8 mouse cellular contexts compared by ENCODE assay signal in the genomic region with DNA sequence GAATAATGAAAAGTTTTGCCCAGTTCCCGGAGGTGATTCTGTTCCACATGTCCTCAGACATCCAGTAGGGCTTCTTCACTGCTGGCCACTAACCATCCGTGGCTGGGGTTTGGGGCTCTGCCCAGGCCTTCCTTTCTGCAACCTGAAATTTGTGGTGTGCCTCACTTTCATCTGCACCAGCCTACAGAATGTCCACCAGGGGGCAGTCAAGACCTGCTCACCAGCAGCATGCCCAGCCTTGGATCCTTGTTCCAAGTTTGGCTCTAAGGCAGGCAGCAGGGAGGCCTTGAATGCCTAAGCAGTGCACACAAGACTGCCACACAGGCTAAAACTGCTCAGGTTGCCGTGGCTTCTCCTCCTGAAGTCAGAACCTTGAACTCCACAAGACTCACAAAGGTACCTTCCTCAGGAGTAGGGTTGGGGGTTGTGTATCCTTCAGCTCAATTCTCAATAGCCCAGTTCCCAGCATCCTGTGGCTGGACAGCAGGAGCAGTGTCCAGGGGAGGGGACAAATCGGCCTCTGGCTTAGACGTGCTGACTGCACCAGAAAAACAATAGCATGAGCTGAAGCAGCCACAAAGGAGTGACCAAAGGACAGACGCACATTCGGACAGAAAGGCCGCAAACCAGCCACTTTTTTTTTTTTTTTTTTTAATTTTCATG. TPM values are rescaled to one million over a fixed set of nuclear protein-coding genes. Genes with fewer than 3 reads are reported as not detected.
A peak's percentile ranks its signal among the peaks of the same experiment; 100 is the strongest.
DNase-seq lines count a peak whose midpoint lies in the region; ATAC-seq and TF ChIP-seq lines count a peak whose summit lies in the region.

No protein-coding gene starts in this region.

- no peak overlapping the region for H3K27ac ChIP-seq in bone marrow, adult 2 months (ENCODE audit: control insufficient read depth, insufficient read depth, low read depth, low read length, poor library complexity)
- H3K27ac ChIP-seq in embryonic facial prominence, embryonic 15.5 days (replicated peaks): peak overlapping the region; percentile 49; the same call in 1 of the 2 replicates
- peak overlapping the region; percentile 39; the same call in 1 of the 2 replicates for H3K27ac ChIP-seq in limb, embryonic 13.5 days
- H3K27ac ChIP-seq in midbrain, embryonic 16.5 days (ENCODE audit: low read length): no peak overlapping the region
- H3K27ac ChIP-seq in spleen, adult 2 months (ENCODE audit: insufficient read depth, low read length): no peak overlapping the region

- no peaks in the 10 kb centered on the region for H3K4me1 ChIP-seq in bone marrow, adult 2 months (ENCODE audit: control insufficient read depth, insufficient read depth, low read length)
- peaks cover 15% of the 10 kb centered on the region for H3K4me1 ChIP-seq in embryonic facial prominence, embryonic 15.5 days
- H3K4me1 ChIP-seq in limb, embryonic 13.5 days: peaks cover 23% of the 10 kb centered on the region
- H3K4me1 ChIP-seq in midbrain, embryonic 16.5 days (ENCODE audit: control insufficient read depth, insufficient read depth, low read length): 0 out of 2 replicates have a peak, but pooled peaks cover 3% of the 10 kb centered on the region
- H3K4me1 ChIP-seq in spleen, adult 2 months (ENCODE audit: control insufficient read depth, insufficient read depth, insufficient read length): peaks cover 3% of the 10 kb centered on the region; the same call in 1 of the 2 replicates

- no peak for TF ChIP-seq POLR2A in bone marrow, adult 2 months (IDR thresholded peaks at IDR 0.05; ENCODE audit: borderline replicate concordance, control insufficient read depth, low read depth, low read length)
- TF ChIP-seq POLR2A in spleen, adult 2 months (IDR thresholded peaks at IDR 0.05; ENCODE audit: low read depth, low read length): no peak

- H3K9ac ChIP-seq in embryonic facial prominence, embryonic 15.5 days: no peak overlapping the region
- H3K9ac ChIP-seq in limb, embryonic 13.5 days: no peak overlapping the region
- H3K9ac ChIP-seq in midbrain, embryonic 16.5 days (ENCODE audit: low read depth, low read length): no peak overlapping the region; the same call in 1 of the 2 replicates

- no peaks in the 10 kb centered on the region for H3K9me3 ChIP-seq in embryonic facial prominence, embryonic 15.5 days (replicated peaks)
- no peaks in the 10 kb centered on the region for H3K9me3 ChIP-seq in limb, embryonic 13.5 days
- no peaks in the 10 kb centered on the region for H3K9me3 ChIP-seq in midbrain, embryonic 16.5 days (replicated peaks; ENCODE audit: control insufficient read depth, low read length, poor library complexity, severe bottlenecking)

- H3K4me3 ChIP-seq in bone marrow, adult 2 months (replicated peaks; ENCODE audit: control insufficient read depth, low read depth, low read length): no peak overlapping the region
- no peak overlapping the region for H3K4me3 ChIP-seq in embryonic facial prominence, embryonic 15.5 days (replicated peaks)
- H3K4me3 ChIP-seq in limb, embryonic 13.5 days: no peak overlapping the region
- no peak overlapping the region for H3K4me3 ChIP-seq in midbrain, embryonic 16.5 days (ENCODE audit: low read depth, low read length)
- H3K4me3 ChIP-seq in spleen, adult 2 months (ENCODE audit: extremely low read depth, insufficient read depth, insufficient read length): no peak overlapping the region

- H3K4me2 ChIP-seq in embryonic facial prominence, embryonic 15.5 days (replicated peaks): no peak overlapping the region
- no peak overlapping the region; the same call in 1 of the 2 replicates for H3K4me2 ChIP-seq in limb, embryonic 13.5 days (replicated peaks)
- H3K4me2 ChIP-seq in midbrain, embryonic 16.5 days (ENCODE audit: low read length): no peak overlapping the region

- no peaks in the 10 kb centered on the region for H3K27me3 ChIP-seq in embryonic facial prominence, embryonic 15.5 days
- no peaks in the 10 kb centered on the region for H3K27me3 ChIP-seq in limb, embryonic 13.5 days
- H3K27me3 ChIP-seq in midbrain, embryonic 16.5 days (ENCODE audit: control insufficient read depth, insufficient read depth, low read depth, low read length): no peaks in the 10 kb centered on the region
- no peaks in the 10 kb centered on the region for H3K27me3 ChIP-seq in spleen, adult 2 months (ENCODE audit: control insufficient read depth, insufficient read depth, low read length)

- peak; percentile 99 for TF ChIP-seq CTCF in bone marrow, adult 2 months (IDR thresholded peaks at IDR 0.05; ENCODE audit: control insufficient read depth, insufficient read depth, low read length)
- peak; percentile 94; the same call in 1 of the 2 replicates for TF ChIP-seq CTCF in spleen, adult 2 months (IDR thresholded peaks at IDR 0.05; ENCODE audit: extremely low read depth, insufficient read depth, insufficient read length, insufficient replicate concordance)

- peak; percentile 73 for ATAC-seq in embryonic facial prominence, embryonic 15.5 days (ENCODE audit: insufficient number of reproducible peaks, low FRiP score, low TSS enrichment, low read depth)
- ATAC-seq in limb, embryonic 13.5 days (ENCODE audit: low FRiP score, low read depth): peak; percentile 86
- peak; percentile 84 for ATAC-seq in midbrain, embryonic 16.5 days

- WGBS in bone marrow, adult 2 months: 49% methylated on average over 8 of the region's 8 CpGs
- 46% methylated on average over 8 of the region's 8 CpGs for WGBS in embryonic facial prominence, embryonic 15.5 days
- WGBS in limb, embryonic 13.5 days: 49% methylated on average over 8 of the region's 8 CpGs
- WGBS in midbrain, embryonic 16.5 days: 27% methylated on average over 8 of the region's 8 CpGs
- WGBS in spleen, adult 2 months: 46% methylated on average over 8 of the region's 8 CpGs

- DNase-seq in A20 (ENCODE audit: low read depth, low spot score): peak; percentile 79
- DNase-seq in heart, adult 9 months (ENCODE audit: low spot score in 2 of 2): peak; percentile 80 to 88
- DNase-seq in kidney, adult 9 months: peak; percentile 91
- peak; percentile 61 to 66 for DNase-seq in spleen, adult 2 months (ENCODE audit: low read depth in 1 of 2, low spot score in 2 of 2)

- no peaks in the 10 kb centered on the region for H3K36me3 ChIP-seq in embryonic facial prominence, embryonic 15.5 days
- H3K36me3 ChIP-seq in limb, embryonic 13.5 days: peaks cover 14% of the 10 kb centered on the region; the same call in 1 of the 2 replicates
- 0 out of 2 replicates have a peak, but pooled peaks cover 2% of the 10 kb centered on the region for H3K36me3 ChIP-seq in midbrain, embryonic 16.5 days (ENCODE audit: control insufficient read depth, insufficient read depth, low read length)
- no peaks in the 10 kb centered on the region for H3K36me3 ChIP-seq in spleen, adult 2 months (ENCODE audit: control insufficient read depth, insufficient read depth, low read length)

RNA-seq across cellular contexts. Expression of gene Morn1, which starts 9.0 kb away (rescaled TPM):
- 2.0 and 6.5 TPM in 2 replicates for polyA plus RNA-seq in bone marrow, adult 2 months (2011; ENCODE audit: insufficient read depth, insufficient read length, low replicate concordance, missing spikeins)
- polyA plus RNA-seq in embryonic facial prominence, embryonic 15.5 days (2015; fragmentation: Nextera tagmentation; extraction: Ambion mirVana): 7.7 and 8.7 TPM in 2 replicates
- polyA plus RNA-seq in limb, embryonic 13.5 days (2015; fragmentation: Nextera tagmentation; extraction: Ambion mirVana): 4.9 and 7.5 TPM in 2 replicates
- 7.3 and 8.9 TPM in 2 replicates for polyA plus RNA-seq in midbrain, embryonic 16.5 days (2015; fragmentation: Nextera tagmentation; extraction: Ambion mirVana)
- polyA plus RNA-seq in spleen, adult 2 months (2012; rRNA removed): 3.6 and 3.7 TPM in 2 replicates

RNA-seq across cellular contexts. Expression of gene Rer1, which starts 9.2 kb away (rescaled TPM):
- 41.1 and 55.8 TPM in 2 replicates for polyA plus RNA-seq in bone marrow, adult 2 months (2011; ENCODE audit: insufficient read depth, insufficient read length, low replicate concordance, missing spikeins)
- 157 and 164 TPM in 2 replicates for polyA plus RNA-seq in embryonic facial prominence, embryonic 15.5 days (2015; fragmentation: Nextera tagmentation; extraction: Ambion mirVana)
- 147 and 149 TPM in 2 replicates for polyA plus RNA-seq in limb, embryonic 13.5 days (2015; fragmentation: Nextera tagmentation; extraction: Ambion mirVana)
- 121 and 124 TPM in 2 replicates for polyA plus RNA-seq in midbrain, embryonic 16.5 days (2015; fragmentation: Nextera tagmentation; extraction: Ambion mirVana)
- 37.7 and 44.1 TPM in 2 replicates for polyA plus RNA-seq in spleen, adult 2 months (2012; rRNA removed)

RNA-seq across cellular contexts. Expression of gene Pex10, which starts 28.6 kb away (rescaled TPM):
- 3.4 and 12.1 TPM in 2 replicates for polyA plus RNA-seq in bone marrow, adult 2 months (2011; ENCODE audit: insufficient read depth, insufficient read length, low replicate concordance, missing spikeins)
- polyA plus RNA-seq in embryonic facial prominence, embryonic 15.5 days (2015; fragmentation: Nextera tagmentation; extraction: Ambion mirVana): 21.6 and 22.1 TPM in 2 replicates
- polyA plus RNA-seq in limb, embryonic 13.5 days (2015; fragmentation: Nextera tagmentation; extraction: Ambion mirVana): 22.3 and 22.6 TPM in 2 replicates
- 22.2 and 22.8 TPM in 2 replicates for polyA plus RNA-seq in midbrain, embryonic 16.5 days (2015; fragmentation: Nextera tagmentation; extraction: Ambion mirVana)
- 14.3 and 14.4 TPM in 2 replicates for polyA plus RNA-seq in spleen, adult 2 months (2012; rRNA removed)

RNA-seq across cellular contexts. Expression of gene Plch2, which starts 38.8 kb away (rescaled TPM):
- not detected in 2 replicates for polyA plus RNA-seq in bone marrow, adult 2 months (2011; ENCODE audit: insufficient read depth, insufficient read length, low replicate concordance, missing spikeins)
- 22.4 and 24.4 TPM in 2 replicates for polyA plus RNA-seq in embryonic facial prominence, embryonic 15.5 days (2015; fragmentation: Nextera tagmentation; extraction: Ambion mirVana)
- 3.6 and 4.1 TPM in 2 replicates for polyA plus RNA-seq in limb, embryonic 13.5 days (2015; fragmentation: Nextera tagmentation; extraction: Ambion mirVana)
- polyA plus RNA-seq in midbrain, embryonic 16.5 days (2015; fragmentation: Nextera tagmentation; extraction: Ambion mirVana): 23.3 and 25.4 TPM in 2 replicates
- polyA plus RNA-seq in spleen, adult 2 months (2012; rRNA removed): 0.20 and 0.29 TPM in 2 replicates

Comparison
In these comparisons a context has a peak if more than half of its experiments do, and no peak if none do; other contexts are left out.
1. H3K27ac ChIP-seq: peak in embryonic facial prominence, embryonic 15.5 days (single experiment) and limb, embryonic 13.5 days (single experiment); none in bone marrow, adult 2 months (single experiment), midbrain, embryonic 16.5 days (single experiment) and spleen, adult 2 months (single experiment).
2. Peak in every context shown above with its lines, with median percentiles within 50 percentile points of each other: DNase-seq and ATAC-seq.